Mouse (Mus musculus) thymus, postnatal 36 days (tissue): Measurements from ENCODE around the gene Gucy1b2.

Source experiments
- DNase-seq, 2 experiments: peaks; one replicate each; pipeline ENCODE4 v3.0.0; 2022; ENCODE audit warnings: mixed read lengths in 2 of 2

The Gucy1b2 gene

DNA sequence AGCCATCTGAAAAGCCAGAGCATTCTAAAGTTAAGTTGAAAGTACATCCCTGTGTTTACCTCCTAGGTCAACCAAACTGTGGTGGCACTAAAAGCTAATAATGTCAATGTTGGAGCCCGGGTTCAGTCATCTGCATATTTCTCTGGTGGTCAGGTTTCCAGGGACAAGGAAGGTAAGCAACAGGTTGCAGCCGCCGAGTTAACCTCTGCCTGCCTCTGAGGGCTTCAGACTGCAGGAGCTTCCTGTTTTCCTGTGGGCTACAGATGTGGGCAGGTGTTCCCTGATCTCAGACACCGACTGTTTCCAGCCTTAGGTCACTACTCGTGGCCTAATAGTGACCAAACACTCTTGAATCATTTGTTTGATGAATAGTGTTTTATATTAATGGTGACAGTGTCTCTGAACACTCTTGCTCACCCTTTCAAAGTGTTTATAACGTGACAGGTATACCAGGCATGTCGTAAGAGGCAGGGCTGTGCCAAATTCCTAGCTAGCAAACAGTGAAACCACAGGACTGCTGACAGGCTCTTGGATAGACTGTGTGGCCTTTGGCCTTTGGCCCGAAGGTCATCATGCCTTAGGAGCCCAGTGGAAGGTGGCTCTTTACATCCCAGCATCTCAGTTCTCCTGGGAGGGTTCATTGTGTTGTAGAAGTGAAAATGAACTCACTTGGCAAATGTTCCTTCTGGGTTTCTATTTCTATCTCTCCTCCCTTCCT, 94.7 kb downstream of the Gucy1b2 start:
- DNase-seq, result no peak

DNA sequence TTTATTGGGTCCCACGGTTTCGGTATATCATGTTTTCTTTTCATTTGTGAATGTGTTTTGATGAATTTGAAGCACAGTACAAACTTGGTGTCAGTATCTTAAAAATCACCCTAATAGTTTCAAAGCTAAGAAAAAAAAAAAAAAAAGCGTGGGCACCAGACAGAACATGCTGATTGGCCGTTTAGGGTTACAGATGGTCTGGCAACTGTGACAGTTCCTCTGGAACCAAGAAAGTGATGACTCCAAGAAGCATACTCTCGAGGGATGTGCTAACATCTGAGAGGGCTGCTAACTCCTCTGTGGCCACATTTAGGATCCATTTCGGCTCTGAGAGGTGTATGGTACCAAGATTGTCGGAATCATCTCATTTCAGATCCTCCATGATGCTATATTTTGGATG, 100.9 kb downstream of the Gucy1b2 start:
- no peak for DNase-seq

DNA sequence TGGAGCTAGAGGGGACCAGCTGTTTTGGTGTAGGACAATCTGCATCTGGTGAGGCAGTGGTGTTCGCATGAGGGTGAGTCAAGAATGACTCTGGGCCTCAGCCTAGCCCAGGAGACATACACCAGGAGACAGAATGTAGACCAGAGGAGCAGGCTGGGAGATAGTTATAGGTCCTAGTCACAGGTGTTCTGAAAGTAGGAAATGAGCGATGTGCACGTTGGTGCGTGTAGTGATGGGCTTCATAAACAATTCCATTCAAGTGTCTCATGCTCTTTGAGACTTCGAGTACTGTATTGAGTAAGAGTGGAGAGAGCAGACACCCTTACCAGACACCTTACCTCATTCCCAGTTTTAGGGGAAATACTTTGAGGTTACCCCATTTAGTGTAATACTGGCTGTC, 102.3 kb downstream of the Gucy1b2 start:
- no peak for DNase-seq

DNA sequence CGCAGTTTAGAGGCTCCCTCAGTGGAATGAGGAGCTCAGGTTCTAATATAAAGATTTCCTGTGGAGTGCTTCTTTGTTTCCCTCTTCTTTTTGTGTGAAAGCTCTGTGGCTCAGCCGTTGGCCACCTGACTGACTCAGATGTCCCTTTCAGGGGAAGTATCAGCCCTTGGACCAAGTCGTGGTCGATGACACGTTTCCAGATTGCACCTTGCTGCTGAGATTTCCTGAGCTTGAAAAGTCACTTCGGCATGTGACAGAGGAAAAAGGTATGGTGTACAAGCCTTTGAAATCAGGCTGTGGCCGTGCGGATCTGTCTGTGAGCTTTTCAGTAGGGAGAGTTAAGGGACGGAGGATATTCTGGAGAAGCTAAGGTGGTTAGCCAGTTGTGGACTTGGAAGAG, 102.7 kb downstream of the Gucy1b2 start:
- no peak for DNase-seq

DNA sequence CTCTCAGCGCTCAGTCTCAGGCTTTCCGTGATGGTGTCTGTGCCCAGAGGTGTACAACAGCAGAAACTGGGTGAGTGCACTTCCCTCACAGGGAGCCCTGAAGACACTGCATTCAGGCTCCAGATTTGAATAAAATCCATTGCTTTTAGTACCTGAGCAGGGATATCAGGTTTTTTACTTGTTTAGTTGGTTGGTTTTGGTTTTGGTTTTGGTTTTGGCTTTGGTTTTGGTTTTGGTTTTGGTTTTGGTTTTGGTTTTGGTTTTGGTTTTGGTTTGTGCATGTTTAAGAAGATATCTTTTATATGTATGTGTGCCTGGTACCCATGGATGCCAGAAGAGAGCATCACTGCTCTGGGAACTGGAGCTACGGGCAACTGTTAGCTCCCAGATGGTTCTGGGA, 105.2 kb downstream of the Gucy1b2 start:
- no peak for DNase-seq

DNA sequence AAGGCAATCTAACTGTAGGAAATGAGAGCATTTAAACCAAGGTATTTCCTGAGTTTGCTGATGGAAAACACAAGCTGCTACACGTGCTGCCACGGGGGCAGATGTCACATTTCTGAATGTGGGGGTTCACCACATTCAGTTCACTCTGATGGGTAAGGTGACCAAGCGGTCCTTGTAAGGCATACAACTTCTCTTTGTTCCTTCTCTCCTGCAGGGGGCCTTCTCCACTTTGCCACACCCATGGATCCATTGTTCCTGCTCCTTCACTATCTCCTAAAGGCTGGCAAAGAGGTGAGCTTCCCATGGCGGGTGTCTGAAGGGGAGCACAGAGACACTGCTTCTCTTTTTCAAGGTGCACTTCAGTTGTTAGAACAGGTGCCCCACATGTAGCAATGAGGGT, 105.9 kb downstream of the Gucy1b2 start:
- DNase-seq, result no peak

DNA sequence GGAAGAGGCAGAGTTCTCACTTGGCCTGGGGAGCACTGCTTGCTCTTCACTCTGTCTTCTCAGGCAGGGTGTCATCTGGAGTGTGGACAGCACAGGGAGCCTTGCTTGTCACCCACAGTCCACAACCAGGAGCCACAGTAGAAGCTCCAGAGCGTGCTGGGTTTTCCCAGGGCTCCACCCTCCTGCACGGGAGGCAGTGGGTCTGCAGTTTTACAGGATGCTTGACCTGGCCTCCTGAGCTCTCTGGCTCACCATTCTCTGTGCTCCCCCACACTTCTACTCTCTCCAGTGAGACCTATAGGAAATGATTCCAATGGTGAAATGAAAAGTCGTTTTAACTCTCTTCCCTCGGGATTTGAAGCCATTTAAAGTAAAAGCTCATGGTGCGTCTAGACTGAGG, 106.3 kb downstream of the Gucy1b2 start:
- DNase-seq, result no peak

DNA sequence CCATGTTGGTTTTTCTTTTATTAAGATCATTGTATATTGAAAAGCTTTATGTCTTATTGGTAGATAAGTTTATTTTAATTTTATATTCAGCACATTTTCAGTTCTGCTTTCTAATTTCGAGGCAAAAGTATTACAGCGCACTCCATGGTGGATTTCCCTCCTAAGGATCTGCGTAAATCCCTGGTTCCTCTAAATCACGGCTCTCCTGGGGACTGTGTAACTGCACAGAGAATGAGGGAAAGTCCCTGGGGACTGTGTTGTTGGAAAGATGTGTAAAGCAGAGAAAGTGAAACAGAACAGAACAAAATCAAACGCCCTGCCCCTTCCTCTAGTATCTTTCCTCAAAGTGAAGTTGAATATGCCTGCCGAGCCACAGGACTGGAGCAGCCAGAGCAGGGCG, 109.0 kb downstream of the Gucy1b2 start:
- DNase-seq, result no peak

DNA sequence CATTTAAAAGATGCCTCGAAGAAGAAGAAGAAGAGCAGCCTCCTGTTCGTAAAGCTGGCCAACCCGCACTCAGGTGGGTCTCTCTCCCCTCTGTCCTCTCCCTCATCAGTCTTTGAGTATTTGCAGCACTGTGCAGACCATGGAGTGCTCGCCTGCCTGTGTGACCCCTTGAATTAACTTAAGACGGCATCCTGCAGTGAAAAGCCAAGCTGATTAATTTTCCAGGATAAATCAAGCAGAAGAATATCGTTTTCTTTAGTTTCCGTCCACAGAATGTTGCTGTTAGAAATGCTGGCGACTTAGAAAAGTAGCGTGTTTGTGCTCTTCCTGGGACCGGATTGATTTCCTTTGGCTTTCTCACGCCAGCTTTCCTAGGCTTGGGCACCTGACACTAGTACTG, 109.5 kb downstream of the Gucy1b2 start:
- DNase-seq, result no peak
